Mouse (Mus musculus): Measurements from ENCODE around the gene Cenpk.
"Not testable (repeated sequence)": the region's sequence is repeated elsewhere in the genome, so short reads cannot be mapped to it uniquely, and the experiment has no call there.

Gene Cenpk

GRCm38 (mm10) chr13:104228384-104229066, at the start of gene Cenpk, which contains the start of gene Ppwd1:
TSS of gene Cenpk (plus strand) at chr13:104228611.
TSS of gene Ppwd1 (minus strand) at chr13:104228843.
- peak; percentile 91 to 94 for DNase-seq

- DNase-seq: peak; percentile 88 to 91
Observed at GRCm38 (mm10) chr13:104178650-104179121, 49.7 kb upstream of the Cenpk start, which contains the start of gene Trim23. TSS of gene Trim23 (plus strand) at chr13:104178797.

GRCm38 (mm10) chr13:104179176-104179888, 49.1 kb upstream of the Cenpk start:
- DNase-seq: no peak

- DNase-seq: no peak
Observed at GRCm38 (mm10) chr13:104187357-104187756, 41.1 kb upstream of the Cenpk start.

- DNase-seq: not testable (repeated sequence)
Observed at GRCm38 (mm10) chr13:104195891-104196290, 32.5 kb upstream of the Cenpk start.

GRCm38 (mm10) chr13:104204313-104204712, 24.1 kb upstream of the Cenpk start:
- no peak for DNase-seq

- DNase-seq: no peak
Observed at GRCm38 (mm10) chr13:104227478-104227877, 933 bp upstream of the Cenpk start.

GRCm38 (mm10) chr13:104229181-104229580, 770 bp downstream of the Cenpk start:
- no peak for DNase-seq

GRCm38 (mm10) chr13:104258997-104259396, 30.6 kb downstream of the Cenpk start:
- DNase-seq: no peak

- DNase-seq: no peak
Observed at GRCm38 (mm10) chr13:104285031-104285431, 56.6 kb downstream of the Cenpk start.

- DNase-seq: no peak
Observed at GRCm38 (mm10) chr13:104285737-104286311, 57.4 kb downstream of the Cenpk start.

- no peak for DNase-seq
Observed at GRCm38 (mm10) chr13:104286336-104286735, 57.9 kb downstream of the Cenpk start.

GRCm38 (mm10) chr13:104286897-104287309, 58.5 kb downstream of the Cenpk start:
- DNase-seq: peak; percentile 68 to 73

- no peak for DNase-seq
Observed at GRCm38 (mm10) chr13:104287366-104288225, 59.2 kb downstream of the Cenpk start, which contains the start of gene Adamts6. TSS of gene Adamts6 (plus strand) at chr13:104287835.

GRCm38 (mm10) chr13:104288226-104288859, 59.9 kb downstream of the Cenpk start:
- DNase-seq: peak in 1 of 2 experiments; percentile 33

- no peak for DNase-seq
Observed at GRCm38 (mm10) chr13:104289176-104289575, 60.8 kb downstream of the Cenpk start.

GRCm38 (mm10) chr13:104295472-104295871, 67.1 kb downstream of the Cenpk start:
- no peak for DNase-seq

Data from spleen, adult 18-20 months (tissue).